ENCODE assay signal across 8 mouse cellular contexts in the genomic region with DNA sequence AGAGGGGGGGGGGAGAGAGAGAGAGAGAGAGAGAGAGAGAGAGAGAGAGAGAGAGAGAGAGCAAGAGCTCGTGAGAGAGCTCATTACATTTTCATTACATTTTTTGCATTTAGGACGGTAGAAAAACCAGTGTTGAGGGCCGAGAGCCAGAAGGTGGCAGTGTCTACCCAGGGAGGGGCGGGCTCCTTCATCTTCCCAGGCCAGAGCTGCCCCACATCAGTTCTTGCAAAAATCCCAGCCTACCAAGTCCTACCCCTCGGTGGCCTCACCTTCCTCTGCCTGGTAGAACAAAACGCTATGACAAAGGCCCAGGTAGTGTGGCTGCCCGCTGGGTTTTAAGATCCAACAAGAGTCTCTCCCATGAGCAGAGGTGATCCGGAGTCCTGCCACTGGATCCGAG. TPM values are rescaled to one million over a fixed set of nuclear protein-coding genes. Genes with fewer than 3 reads are reported as not detected.
DNase-seq lines count a peak whose midpoint lies in the region; ATAC-seq lines count a peak whose summit lies in the region.

No protein-coding gene starts in this region.

- H3K4me3 ChIP-seq in liver, embryonic 11.5 days (ENCODE audit: low read depth, low read length) = no peak overlapping the region
- H3K4me3 ChIP-seq in neural tube, embryonic 11.5 days (ENCODE audit: low read depth, low read length) = no peak overlapping the region
- no peak overlapping the region for H3K4me3 ChIP-seq in stomach, embryonic 15.5 days (replicated peaks)

- H3K36me3 ChIP-seq in liver, embryonic 11.5 days (ENCODE audit: control insufficient read depth, insufficient read depth, low read length) = no peaks in the 10 kb centered on the region
- H3K36me3 ChIP-seq in neural tube, embryonic 11.5 days (ENCODE audit: control insufficient read depth, insufficient read depth, low read length) = no peaks in the 10 kb centered on the region
- H3K36me3 ChIP-seq in stomach, embryonic 15.5 days = no peaks in the 10 kb centered on the region

- WGBS in liver, embryonic 11.5 days = 18% methylated on average over 9 of the region's 9 CpGs
- 19% methylated on average over 9 of the region's 9 CpGs for WGBS in neural tube, embryonic 11.5 days
- 16% methylated on average over 9 of the region's 9 CpGs for WGBS in stomach, embryonic 15.5 days

- peaks cover 28% of the 10 kb centered on the region for H3K4me1 ChIP-seq in liver, embryonic 11.5 days (replicated peaks; ENCODE audit: control insufficient read depth, insufficient read depth, low read length)
- no peaks in the 10 kb centered on the region for H3K4me1 ChIP-seq in neural tube, embryonic 11.5 days (ENCODE audit: control insufficient read depth, insufficient read depth, low read length)
- H3K4me1 ChIP-seq in stomach, embryonic 15.5 days = peaks cover 10% of the 10 kb centered on the region

- no peak overlapping the region for H3K4me2 ChIP-seq in liver, embryonic 11.5 days
- H3K4me2 ChIP-seq in neural tube, embryonic 11.5 days (ENCODE audit: low read depth) = no peak overlapping the region
- no peak overlapping the region for H3K4me2 ChIP-seq in stomach, embryonic 15.5 days

- DNase-seq in 3T3-L1 (ENCODE audit: low read depth, low spot score) = peak; percentile 82
- peak; percentile 87 for DNase-seq in adrenal gland, postnatal 10 days
- DNase-seq in embryo, embryonic 9.5 days (ENCODE audit: extremely low spot score) = peak; percentile 71
- DNase-seq in heart, adult 18-20 months = peak; percentile 69 to 80
- DNase-seq in kidney, adult 8-10 months = peak; percentile 61 to 80
- DNase-seq in liver, embryonic 11.5 days (ENCODE audit: low spot score) = peak; percentile 77
- peak; percentile 84 for DNase-seq in neural tube, embryonic 11.5 days (ENCODE audit: low spot score)

- H3K27ac ChIP-seq in liver, embryonic 11.5 days (ENCODE audit: low read depth, low read length) = no peak overlapping the region
- H3K27ac ChIP-seq in neural tube, embryonic 11.5 days (ENCODE audit: low read depth, low read length) = no peak overlapping the region
- no peak overlapping the region for H3K27ac ChIP-seq in stomach, embryonic 15.5 days

- peak; percentile 60 for ATAC-seq in liver, embryonic 11.5 days (replicated peaks; ENCODE audit: low FRiP score)
- peak; percentile 38; the same call in 1 of the 2 replicates for ATAC-seq in neural tube, embryonic 11.5 days (ENCODE audit: insufficient read depth, low FRiP score, low TSS enrichment)
- ATAC-seq in stomach, embryonic 15.5 days (ENCODE audit: insufficient read depth, low FRiP score, low read depth) = peak; percentile 53; the same call in 1 of the 2 replicates

- H3K9me3 ChIP-seq in liver, embryonic 11.5 days (ENCODE audit: control insufficient read depth, low read length) = peaks cover 6% of the 10 kb centered on the region; the same call in 1 of the 2 replicates
- H3K9me3 ChIP-seq in neural tube, embryonic 11.5 days (ENCODE audit: control insufficient read depth, low read length) = no peaks in the 10 kb centered on the region
- no peaks in the 10 kb centered on the region for H3K9me3 ChIP-seq in stomach, embryonic 15.5 days

- H3K9ac ChIP-seq in liver, embryonic 11.5 days (ENCODE audit: low read depth, low read length) = no peak overlapping the region
- no peak overlapping the region for H3K9ac ChIP-seq in neural tube, embryonic 11.5 days (ENCODE audit: low read length)
- no peak overlapping the region for H3K9ac ChIP-seq in stomach, embryonic 15.5 days

- H3K27me3 ChIP-seq in liver, embryonic 11.5 days (replicated peaks; ENCODE audit: control insufficient read depth, insufficient read depth, low read length) = no peaks in the 10 kb centered on the region
- H3K27me3 ChIP-seq in neural tube, embryonic 11.5 days (ENCODE audit: control insufficient read depth, insufficient read depth, low read length) = no peaks in the 10 kb centered on the region
- H3K27me3 ChIP-seq in stomach, embryonic 15.5 days (replicated peaks) = no peaks in the 10 kb centered on the region

RNA-seq across cellular contexts. Expression of a gene that starts 25.6 kb away (rescaled TPM):
- total RNA-seq in adrenal gland, postnatal 10 days (2021) = 100 to 1,000 TPM; 386 to 496 TPM
- 1,000 to 10,000 TPM; 2,187 to 2,245 TPM for total RNA-seq in heart, adult 18-20 months (2021)
- polyA plus RNA-seq in liver, embryonic 11.5 days (2014; fragmentation: Nextera tagmentation; extraction: Ambion mirVana) = 259 and 268 TPM in 2 replicates
- 371 and 381 TPM in 2 replicates for polyA plus RNA-seq in neural tube, embryonic 11.5 days (2014; fragmentation: Nextera tagmentation; extraction: Ambion mirVana)
- polyA plus RNA-seq in stomach, embryonic 15.5 days (2015; fragmentation: Nextera tagmentation; extraction: Ambion mirVana) = 595 and 631 TPM in 2 replicates

RNA-seq across cellular contexts. Expression of a gene that starts 45.8 kb away (rescaled TPM):
- 10 to 100 TPM; 39.0 to 44.3 TPM for total RNA-seq in adrenal gland, postnatal 10 days (2021)
- total RNA-seq in heart, adult 18-20 months (2021) = 10 to 100 TPM; 10.6 to 12.6 TPM
- polyA plus RNA-seq in liver, embryonic 11.5 days (2014; fragmentation: Nextera tagmentation; extraction: Ambion mirVana) = 11.7 and 12.9 TPM in 2 replicates
- 10.5 and 12.1 TPM in 2 replicates for polyA plus RNA-seq in neural tube, embryonic 11.5 days (2014; fragmentation: Nextera tagmentation; extraction: Ambion mirVana)
- polyA plus RNA-seq in stomach, embryonic 15.5 days (2015; fragmentation: Nextera tagmentation; extraction: Ambion mirVana) = 22.1 and 23.8 TPM in 2 replicates
